Mouse (Mus musculus) lung, postnatal 0 days (tissue): ENCODE measurements around the gene Traf3. TPM values are rescaled to one million over a fixed set of nuclear protein-coding genes. Genes with fewer than 3 reads are reported as not detected.
A peak's percentile ranks its signal among the peaks of the same experiment; 100 is the strongest.

ENCODE experiments used
- ATAC-seq: fragments of 200-750 bp; cut with Nextera tagmentation; 2 replicates; pipeline ENCODE4 v1.8.0; 2017; ENCODE audit warnings: moderate library complexity
- DNase-seq: peaks from one replicate; pipeline ENCODE4 v3.0.0-alpha.2; 2016; ENCODE audit warnings: low spot score
- H3K27ac ChIP-seq: fragments of 300-500 bp; sonication (generic); 2 replicates; pipeline ENCODE4 v1.5.1; 2014; ENCODE audit warnings: antibody characterized with exemption, mild to moderate bottlenecking, low read length, mixed read lengths
- H3K27me3 ChIP-seq: fragments of 300-500 bp; sonication (generic); replicated peaks from 2 replicates; pipeline ENCODE4 v1.6.1; 2014; ENCODE audit warnings: low read length, mixed read lengths; ENCODE audit not compliant: insufficient read depth
- H3K36me3 ChIP-seq: fragments of 300-500 bp; sonication (generic); 2 replicates; pipeline ENCODE4 v1.6.1; 2014; ENCODE audit warnings: low read length, mixed read lengths; ENCODE audit not compliant: insufficient read depth
- H3K4me1 ChIP-seq: fragments of 300-500 bp; sonication (generic); 2 replicates; pipeline ENCODE4 v1.6.1; 2014; ENCODE audit warnings: antibody characterized with exemption, low read depth, low read length, mixed read lengths; ENCODE audit not compliant: insufficient read depth
- H3K4me2 ChIP-seq: fragments of 300-500 bp; sonication (generic); replicated peaks from 2 replicates; pipeline ENCODE4 v1.6.1; 2014; ENCODE audit warnings: low read depth, mild to moderate bottlenecking, low read length, moderate library complexity, mixed read lengths
- H3K4me3 ChIP-seq: fragments of 300-500 bp; sonication (generic); 2 replicates; pipeline ENCODE4 v1.5.1; 2014; ENCODE audit warnings: low read depth, low read length
- H3K9ac ChIP-seq: fragments of 300-500 bp; sonication (generic); replicated peaks from 2 replicates; pipeline ENCODE4 v1.6.1; 2014; ENCODE audit warnings: low read depth, mild to moderate bottlenecking
- H3K9me3 ChIP-seq: fragments of 300-500 bp; sonication (generic); 2 replicates; pipeline ENCODE4 v1.6.1; 2016; ENCODE audit warnings: low read length, mixed read lengths
- CTCF ChIP-seq: IDR thresholded peaks from 2 replicates; pipeline ENCODE4 v1.5.1; 2016; ENCODE audit warnings: antibody characterized with exemption, mild to moderate bottlenecking
- EP300 ChIP-seq: IDR thresholded peaks from 2 replicates; pipeline ENCODE4 v1.6.1; 2016; ENCODE audit warnings: antibody characterized with exemption, mild to moderate bottlenecking, control low read depth
- WGBS: fragments of 180-500 bp; shearing (Covaris S2); extraction: QIAGEN DNeasy Blood & Tissue Kit; methylation state at CpG from one replicate; pipeline ENCODE4 v1.1.7; 2014; 5-methylcytosine and 5-hydroxymethylcytosine counted together
- polyA plus RNA-seq: library from polyadenylated mRNA; unstranded; fragments of >200 nt; fragmentation: Nextera tagmentation; extraction: Ambion mirVana; gene quantifications from 2 replicates; pipeline ENCODE4 v1.2.1, GENCODE M21; 2015

Gene Traf3
- polyA plus RNA-seq, 1 experiment from 2014 or later, result 3.1 TPM

DNA sequence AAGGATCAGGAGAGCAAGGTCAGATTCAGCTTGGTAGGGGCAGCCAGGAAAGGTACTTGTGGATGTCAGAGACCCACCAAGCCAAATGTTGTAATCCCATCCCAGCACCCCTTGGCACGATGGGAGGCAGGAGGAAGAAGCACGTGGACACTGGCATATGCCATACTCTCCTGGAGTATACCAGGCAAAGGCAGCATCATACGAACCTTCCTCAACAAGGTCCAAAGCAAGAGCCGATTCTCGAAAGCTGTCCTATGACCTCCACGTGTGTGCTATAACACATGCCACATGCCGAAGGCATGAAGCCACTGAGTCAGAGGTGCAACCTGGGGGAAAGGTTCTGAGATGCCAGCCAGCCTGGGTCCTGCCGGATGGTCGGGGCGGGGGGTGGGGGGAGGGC, 5.3 kb upstream of the Traf3 start:
- TF ChIP-seq EP300 (no peak), CTCF (no peak)
- Histone ChIP-seq H3K27ac (no peak overlapping the region), H3K36me3 (no peaks in the 10 kb centered on the region), H3K4me2 (no peak overlapping the region), H3K9me3 (no peaks in the 10 kb centered on the region), H3K9ac (no peak overlapping the region), H3K4me3 (no peak overlapping the region), H3K4me1 (peaks cover 5% of the 10 kb centered on the region; the same call in 1 of the 2 replicates), H3K27me3 (no peaks in the 10 kb centered on the region)
- ATAC-seq (no peak), DNase-seq (no peak)
- WGBS, result 94% methylated on average over 10 of the region's 10 CpGs

DNA sequence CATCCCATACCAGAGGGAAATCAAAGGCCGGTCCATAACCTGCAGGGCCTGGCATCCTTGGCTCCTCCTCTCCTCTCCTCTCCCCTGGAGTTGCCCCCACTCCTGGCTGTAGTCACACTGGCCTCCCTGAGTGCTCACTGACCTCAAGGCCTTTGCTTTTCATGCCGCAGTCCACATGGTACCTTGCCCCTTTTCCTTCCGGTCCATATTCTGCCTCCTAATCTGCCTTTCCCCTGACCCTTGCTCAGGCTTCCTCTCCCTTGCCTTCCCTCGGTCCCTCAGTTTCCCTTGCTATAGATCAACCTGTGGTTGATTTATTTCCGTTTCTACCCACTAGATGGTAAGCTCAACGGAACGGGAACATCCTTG, 4.2 kb upstream of the Traf3 start:
- WGBS, result 22% methylated on average over 7 of the region's 7 CpGs
- H3K36me3 ChIP-seq, result no peaks in the 10 kb centered on the region
- no peak overlapping the region for H3K4me3 ChIP-seq
- peaks cover 5% of the 10 kb centered on the region; the same call in 1 of the 2 replicates for H3K4me1 ChIP-seq
- H3K9ac ChIP-seq, result no peak overlapping the region
- no peak overlapping the region for H3K27ac ChIP-seq
- no peak for DNase-seq
- H3K4me2 ChIP-seq, result peak overlapping the region; percentile 40; the same call in 1 of the 2 replicates
- no peaks in the 10 kb centered on the region for H3K27me3 ChIP-seq
- H3K9me3 ChIP-seq, result no peaks in the 10 kb centered on the region
- no peak for ATAC-seq
- no peak for TF ChIP-seq CTCF
- no peak for TF ChIP-seq EP300

DNA sequence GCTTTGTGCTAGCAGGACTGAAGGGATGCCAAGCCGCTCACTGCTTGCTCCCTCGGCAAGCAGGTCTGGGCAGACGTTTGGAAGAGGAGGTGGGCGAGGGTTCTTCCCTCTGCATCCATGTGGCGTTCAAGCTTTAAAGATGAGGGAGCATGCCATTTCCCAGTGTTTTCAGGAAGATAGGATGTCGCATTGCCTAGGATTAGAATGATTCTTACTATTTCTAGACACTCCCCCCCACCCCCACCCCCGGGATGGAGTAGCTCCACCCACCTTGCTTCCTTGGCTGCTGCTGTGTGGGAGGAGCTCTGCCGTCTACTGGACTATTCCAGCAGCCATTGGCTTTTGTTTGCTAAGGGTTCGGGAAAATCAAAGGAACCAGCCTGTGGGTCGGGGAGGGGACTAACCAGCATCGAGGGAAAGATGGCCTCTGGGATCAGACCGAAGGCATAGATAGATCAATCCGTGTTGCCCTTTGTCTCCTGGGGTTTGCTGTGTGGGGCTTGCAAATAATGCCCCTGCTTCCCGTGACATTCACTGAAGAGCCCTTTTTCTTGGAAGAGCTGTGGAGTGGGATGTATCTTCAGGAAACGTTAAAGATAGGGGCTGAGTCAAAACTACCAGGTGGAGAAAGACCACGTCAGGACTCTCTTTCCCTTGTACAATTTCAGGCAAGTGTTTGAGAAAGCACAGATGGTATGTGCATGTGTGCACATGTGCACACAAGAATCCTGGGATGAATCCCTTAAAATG, 3.7 kb upstream of the Traf3 start:
- no peak overlapping the region for H3K9ac ChIP-seq
- H3K27me3 ChIP-seq, result no peaks in the 10 kb centered on the region
- H3K36me3 ChIP-seq, result no peaks in the 10 kb centered on the region
- no peak overlapping the region for H3K4me3 ChIP-seq
- peaks cover 5% of the 10 kb centered on the region; the same call in 1 of the 2 replicates for H3K4me1 ChIP-seq
- TF ChIP-seq EP300, result no peak
- TF ChIP-seq CTCF, result no peak
- no peaks in the 10 kb centered on the region for H3K9me3 ChIP-seq
- DNase-seq (peak; percentile 69), ATAC-seq (no peak)
- WGBS, result 9% methylated on average over 16 of the region's 16 CpGs
- H3K4me2 ChIP-seq, result peak overlapping the region; percentile 40
- H3K27ac ChIP-seq, result no peak overlapping the region

DNA sequence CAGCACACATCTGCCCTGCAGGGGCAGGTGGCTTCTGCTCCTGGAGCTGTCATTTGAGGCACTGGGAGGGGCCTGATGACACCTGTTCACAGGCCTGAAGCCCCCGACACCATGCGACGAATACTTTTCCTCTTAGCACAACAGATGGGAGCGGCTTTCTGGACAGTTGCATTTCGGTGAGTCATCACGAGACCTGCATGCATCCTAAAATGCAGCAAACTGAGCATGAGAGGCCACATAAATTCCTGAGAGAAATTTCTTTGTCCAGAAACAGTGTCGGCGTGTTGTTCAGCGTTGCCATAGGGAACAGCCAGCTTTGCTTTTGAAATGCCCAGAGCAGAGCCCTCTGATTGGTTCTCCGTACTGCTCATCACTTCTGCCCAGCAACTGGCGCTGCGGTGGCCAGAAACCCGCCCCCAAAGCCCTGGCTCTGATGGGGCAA, 1.8 kb upstream of the Traf3 start:
- ATAC-seq (peak; percentile 85), DNase-seq (peak; percentile 96)
- no peaks in the 10 kb centered on the region for H3K27me3 ChIP-seq
- TF ChIP-seq CTCF (no peak), EP300 (no peak)
- H3K4me1 ChIP-seq, result peaks cover 5% of the 10 kb centered on the region; the same call in 1 of the 2 replicates
- H3K4me3 ChIP-seq, result 0 out of 2 replicates have a peak overlapping the region, but pooled peaks have one; percentile 1
- peak overlapping the region; percentile 52 for H3K4me2 ChIP-seq
- no peak overlapping the region for H3K27ac ChIP-seq
- 4% methylated on average over 13 of the region's 13 CpGs for WGBS
- H3K9ac ChIP-seq, result no peak overlapping the region
- no peaks in the 10 kb centered on the region for H3K36me3 ChIP-seq
- no peaks in the 10 kb centered on the region for H3K9me3 ChIP-seq

DNA sequence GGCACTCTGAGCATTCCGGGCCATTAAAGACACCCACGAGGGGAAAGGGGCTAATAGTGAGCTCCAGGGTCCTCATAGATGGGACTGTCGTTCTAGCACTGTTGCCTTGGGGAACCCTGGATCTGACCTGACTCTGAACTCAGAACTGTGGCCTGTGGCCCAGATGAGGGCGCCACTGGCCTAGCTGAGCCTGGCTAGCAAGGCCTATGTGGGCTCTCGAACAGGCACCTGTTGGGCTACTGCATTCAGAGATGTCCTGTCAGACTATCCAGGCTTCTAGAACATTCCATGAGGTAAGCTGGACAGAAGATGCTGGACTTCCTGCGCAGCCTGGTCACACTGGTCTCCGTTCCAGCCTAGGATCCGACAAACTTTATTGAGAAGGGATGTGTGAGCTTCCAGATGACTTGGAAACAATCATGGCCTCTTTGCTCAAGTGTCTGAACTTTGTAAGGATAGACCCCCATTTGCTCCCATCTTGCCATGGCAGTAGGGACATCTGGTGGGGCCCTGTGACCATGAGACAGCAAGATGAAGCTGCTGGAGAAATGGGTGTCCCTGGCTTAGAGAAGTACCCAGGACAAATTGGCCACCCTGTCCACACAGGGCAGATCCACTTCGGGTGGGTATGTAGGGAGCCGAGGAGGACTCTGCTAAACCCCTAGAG, 891 bp upstream of the Traf3 start:
- Histone ChIP-seq H3K9ac (no peak overlapping the region), H3K36me3 (no peaks in the 10 kb centered on the region), H3K27me3 (no peaks in the 10 kb centered on the region), H3K9me3 (no peaks in the 10 kb centered on the region), H3K4me1 (peaks cover 5% of the 10 kb centered on the region; the same call in 1 of the 2 replicates), H3K4me2 (peak overlapping the region; percentile 92; the same call in 1 of the 2 replicates), H3K4me3 (no peak overlapping the region), H3K27ac (peak overlapping the region; percentile 75)
- TF ChIP-seq EP300, result no peak
- peak; percentile 59 for TF ChIP-seq CTCF
- ATAC-seq, result peak; percentile 31
- WGBS, result 65% methylated on average over 10 of the region's 10 CpGs
- DNase-seq, result peak; percentile 56

DNA sequence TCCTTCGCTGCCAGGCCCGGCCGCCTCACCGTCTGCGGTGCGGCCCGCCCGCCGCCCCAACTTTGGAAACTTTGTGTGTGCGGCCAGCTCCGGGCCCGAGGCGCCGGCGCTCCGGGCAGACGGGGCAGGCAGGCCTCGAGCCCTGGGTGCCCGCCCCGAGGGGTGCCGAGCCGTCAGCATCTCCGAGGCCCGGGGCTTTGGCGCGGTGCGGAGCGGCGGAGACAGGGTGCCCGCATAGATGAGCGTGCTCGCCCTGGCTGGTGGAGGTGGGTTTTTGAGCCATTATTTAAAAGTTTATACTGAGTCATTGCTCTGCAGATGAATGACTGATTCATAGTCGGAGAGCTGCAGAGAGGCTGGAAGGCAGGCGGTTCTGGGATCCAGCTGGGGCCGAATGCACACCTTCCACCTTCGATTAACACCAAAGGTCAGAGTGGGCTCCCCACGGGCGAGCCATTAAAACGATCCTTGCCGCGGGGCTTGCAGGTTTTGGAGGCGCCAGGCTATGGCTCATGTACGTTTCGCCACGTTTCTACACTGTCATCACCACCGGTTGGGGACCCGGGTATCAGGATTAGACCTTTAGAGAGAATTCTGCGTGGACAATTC, 615 bp downstream of the Traf3 start:
- Histone ChIP-seq H3K9ac (peak overlapping the region; percentile 66), H3K36me3 (0 out of 2 replicates have a peak, but pooled peaks cover 2% of the 10 kb centered on the region), H3K4me2 (peak overlapping the region; percentile 92), H3K27me3 (no peaks in the 10 kb centered on the region), H3K4me1 (peaks cover 5% of the 10 kb centered on the region; the same call in 1 of the 2 replicates), H3K4me3 (peak overlapping the region; percentile 65), H3K27ac (peak overlapping the region; percentile 75), H3K9me3 (no peaks in the 10 kb centered on the region)
- DNase-seq, result peak; percentile 25
- under 1% methylated on average over 39 of the region's 48 CpGs for WGBS
- TF ChIP-seq EP300, result no peak
- no peak for TF ChIP-seq CTCF
- peak; percentile 21 for ATAC-seq
